Mouse (Mus musculus) mesoderm, embryonic 11.5 days (tissue): ENCODE results near the gene Abhd17c.

ENCODE experiments used
- DNase-seq: peaks from one replicate; pipeline ENCODE4 v3.0.0-alpha.2; 2012; ENCODE audit warnings: low read depth, low spot score

Abhd17c gene

DNA sequence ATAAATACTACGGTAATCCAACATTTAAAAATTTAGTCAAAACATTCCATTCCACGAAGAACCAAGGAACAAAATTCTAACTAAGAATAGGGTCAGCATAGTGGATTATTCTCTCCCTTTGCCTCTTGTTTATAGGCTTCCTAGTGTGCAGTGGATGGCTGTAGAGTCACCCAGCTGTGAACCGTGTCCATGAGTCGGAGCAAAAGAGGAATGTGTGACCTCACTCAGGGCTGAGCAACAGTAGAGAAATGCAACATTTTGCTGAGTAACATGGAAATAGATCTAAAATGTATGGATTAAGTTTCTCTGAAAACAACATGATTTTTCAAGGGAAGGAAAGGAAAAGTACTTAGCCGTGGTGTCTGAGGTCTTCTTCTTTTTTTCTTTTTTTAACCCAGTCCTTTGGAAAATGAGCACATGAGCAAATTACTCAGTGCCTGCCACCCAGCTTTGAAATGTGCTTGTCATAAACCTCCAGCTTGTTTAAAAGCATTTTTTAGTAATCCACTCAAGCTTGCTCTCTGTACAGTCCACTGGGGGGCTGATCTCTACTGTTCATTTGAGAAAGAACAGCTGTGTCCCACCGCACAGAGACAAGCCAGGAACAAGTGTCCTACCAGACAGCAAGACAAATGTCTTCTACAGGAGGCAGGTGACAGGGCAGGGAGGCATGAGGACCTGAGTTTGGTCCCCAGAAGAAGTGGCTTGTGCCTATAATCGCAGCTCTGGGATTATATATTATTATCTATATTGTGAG lies 74.3 kb downstream of the Abhd17c start:
- DNase-seq: no peak

DNA sequence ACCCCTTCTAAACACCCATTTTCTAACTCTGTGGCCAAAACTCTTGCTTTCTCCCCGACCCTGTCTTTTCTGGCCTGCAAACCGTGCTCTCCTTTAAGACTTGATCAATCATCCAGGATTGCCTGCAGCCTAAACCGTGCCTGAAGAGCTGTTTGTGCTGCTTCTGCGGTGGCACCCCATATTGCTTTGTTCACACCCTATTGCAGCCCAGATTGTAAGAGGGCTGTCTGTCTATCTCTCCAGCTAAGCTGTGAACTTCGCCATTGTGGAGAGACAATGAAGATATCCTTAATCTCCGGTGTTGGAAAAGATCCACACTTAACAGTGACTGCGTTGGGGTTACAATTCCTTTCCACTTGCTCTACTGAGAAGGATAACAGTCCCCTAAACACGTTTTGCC lies 77.4 kb downstream of the Abhd17c start:
- no peak for DNase-seq

DNA sequence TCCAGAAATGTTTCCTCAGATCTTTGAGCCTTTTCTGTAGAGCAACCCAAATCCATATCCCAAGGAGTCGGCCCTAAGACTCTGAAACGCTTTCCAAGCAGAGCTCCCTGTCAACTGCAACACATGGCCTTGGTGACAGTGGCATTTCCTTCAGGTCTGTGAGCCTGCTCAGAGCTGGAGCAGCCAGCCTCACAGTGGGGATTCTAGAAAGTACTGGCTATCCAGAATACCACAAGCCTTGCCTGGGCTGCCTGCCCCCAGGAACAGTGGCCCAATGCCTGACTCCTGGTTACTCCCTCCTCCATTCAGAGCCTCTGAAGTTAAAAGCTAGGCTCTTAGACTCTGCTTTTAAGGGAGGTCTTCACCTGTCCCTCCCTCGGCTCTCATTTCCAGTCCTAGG lies 77.8 kb downstream of the Abhd17c start:
- DNase-seq: no peak

DNA sequence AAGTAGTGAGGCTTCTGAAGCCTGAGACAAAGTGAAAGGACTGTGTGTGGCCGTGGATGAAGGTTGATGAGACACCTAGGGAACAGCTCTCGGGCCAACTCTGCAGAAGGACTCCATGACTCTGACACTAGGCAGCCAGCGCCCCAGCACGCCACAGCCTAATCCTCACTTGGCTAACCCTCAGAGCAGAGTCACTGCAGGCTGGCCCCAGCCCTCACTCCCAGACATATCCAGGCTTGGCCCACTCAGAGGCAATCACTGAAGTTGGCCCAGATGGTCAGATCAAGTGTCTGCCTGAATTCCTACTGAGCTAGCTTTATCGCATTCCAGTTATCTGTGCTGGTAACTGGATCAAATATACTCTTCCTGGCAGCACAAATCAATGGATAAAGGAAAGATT lies 82.8 kb downstream of the Abhd17c start:
- no peak for DNase-seq

DNA sequence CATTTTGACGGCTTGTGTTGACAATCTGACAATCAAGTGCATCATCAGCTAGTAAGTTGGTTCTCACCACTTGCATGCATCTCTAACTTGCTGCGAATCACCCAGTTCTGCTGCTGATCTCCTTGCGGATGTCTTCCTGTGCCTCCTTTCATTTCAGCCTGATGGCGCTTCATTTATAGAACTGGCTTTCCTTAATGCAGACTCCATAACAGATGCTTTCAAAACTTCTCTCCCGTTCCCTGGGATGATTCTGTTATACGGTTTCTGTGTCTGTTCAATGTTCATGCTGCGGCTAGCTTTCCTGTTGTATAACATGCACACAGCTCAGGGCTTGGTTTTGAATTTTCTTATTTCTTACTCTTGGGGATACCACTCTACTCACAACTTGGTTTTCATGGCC lies 91.9 kb downstream of the Abhd17c start:
- no peak for DNase-seq
